Mouse (Mus musculus) midbrain, embryonic 16.5 days (tissue): ENCODE results near the gene Fcgrt. TPM values are rescaled to one million over a fixed set of nuclear protein-coding genes. Genes with fewer than 3 reads are reported as not detected.

Source experiments
- ATAC-seq: fragments of 200-750 bp; cut with Nextera tagmentation; 2 replicates; pipeline ENCODE4 v1.8.0; 2017; ENCODE audit warnings: moderate TSS enrichment
- H3K27ac ChIP-seq: fragments of 300-500 bp; sonication (generic); 2 replicates; pipeline ENCODE4 v1.5.1; 2014; ENCODE audit warnings: mild to moderate bottlenecking, low read length, mixed read lengths
- H3K27me3 ChIP-seq: fragments of 300-500 bp; sonication (generic); 2 replicates; pipeline ENCODE4 v1.6.1; 2014; ENCODE audit warnings: low read depth, low read length, mixed read lengths; ENCODE audit not compliant: control insufficient read depth, insufficient read depth
- H3K36me3 ChIP-seq: fragments of 300-500 bp; sonication (generic); 2 replicates; pipeline ENCODE4 v1.6.1; 2014; ENCODE audit warnings: mild to moderate bottlenecking, low read length, moderate library complexity, mixed read lengths; ENCODE audit not compliant: control insufficient read depth, insufficient read depth
- H3K4me1 ChIP-seq: fragments of 300-500 bp; sonication (generic); 2 replicates; pipeline ENCODE4 v1.6.1; 2014; ENCODE audit warnings: mild to moderate bottlenecking, low read length, mixed read lengths; ENCODE audit not compliant: control insufficient read depth, insufficient read depth
- H3K4me2 ChIP-seq: fragments of 300-500 bp; sonication (generic); 2 replicates; pipeline ENCODE4 v1.6.1; 2014; ENCODE audit warnings: mild to moderate bottlenecking, low read length, mixed read lengths
- H3K4me3 ChIP-seq: fragments of 300-500 bp; sonication (generic); 2 replicates; pipeline ENCODE4 v1.5.1; 2014; ENCODE audit warnings: low read depth, mild to moderate bottlenecking, low read length, moderate library complexity, mixed read lengths
- H3K9ac ChIP-seq: fragments of 300-500 bp; sonication (generic); 2 replicates; pipeline ENCODE4 v1.6.1; 2014; ENCODE audit warnings: low read depth, low read length, mixed read lengths
- H3K9me3 ChIP-seq: fragments of 300-500 bp; sonication (generic); replicated peaks from 2 replicates; pipeline ENCODE4 v1.6.1; 2014; ENCODE audit warnings: mild to moderate bottlenecking, low read length, mixed read lengths; ENCODE audit not compliant: control insufficient read depth, poor library complexity, severe bottlenecking
- WGBS: fragments of 180-500 bp; shearing (Covaris S2); extraction: QIAGEN DNeasy Blood & Tissue Kit; methylation state at CpG from one replicate; pipeline ENCODE4 v1.1.7; 2014; 5-methylcytosine and 5-hydroxymethylcytosine counted together
- polyA plus RNA-seq: library from polyadenylated mRNA; unstranded; fragments of >200 nt; fragmentation: Nextera tagmentation; extraction: Ambion mirVana; gene quantifications from 2 replicates; pipeline ENCODE4 v1.2.1, GENCODE M21; 2015

Gene Fcgrt
- polyA plus RNA-seq, 1 experiment from 2014 or later = 27.9 TPM

GRCm38 (mm10) chr7:45134544-45135026 is 30.9 kb upstream of the Fcgrt start:
- Histone ChIP-seq H3K4me3 (no peak overlapping the region), H3K36me3 (no peaks in the 10 kb centered on the region), H3K27ac (no peak overlapping the region), H3K4me1 (peaks cover 6% of the 10 kb centered on the region), H3K4me2 (no peak overlapping the region), H3K27me3 (peaks cover 14% of the 10 kb centered on the region), H3K9me3 (no peaks in the 10 kb centered on the region; the same call in 1 of the 2 replicates), H3K9ac (no peak overlapping the region)
- 5% methylated on average over 12 of the region's 12 CpGs for WGBS
- ATAC-seq = no peak

GRCm38 (mm10) chr7:45133446-45134159 is 30.0 kb upstream of the Fcgrt start:
- Histone ChIP-seq H3K9me3 (no peaks in the 10 kb centered on the region; the same call in 1 of the 2 replicates), H3K27ac (no peak overlapping the region), H3K36me3 (no peaks in the 10 kb centered on the region), H3K4me3 (no peak overlapping the region), H3K27me3 (peaks cover 14% of the 10 kb centered on the region), H3K9ac (no peak overlapping the region), H3K4me1 (peaks cover 10% of the 10 kb centered on the region), H3K4me2 (no peak overlapping the region)
- ATAC-seq = no peak
- WGBS = 74% methylated on average over 8 of the region's 8 CpGs

- ATAC-seq = no peak
- peaks cover 19% of the 10 kb centered on the region for H3K4me1 ChIP-seq
- no peak overlapping the region for H3K4me3 ChIP-seq
- WGBS = 76% methylated on average over 11 of the region's 11 CpGs
- no peak overlapping the region for H3K9ac ChIP-seq
- H3K36me3 ChIP-seq = peaks cover under 1% of the 10 kb centered on the region; the same call in 1 of the 2 replicates
- no peaks in the 10 kb centered on the region; the same call in 1 of the 2 replicates for H3K9me3 ChIP-seq
- no peak overlapping the region for H3K4me2 ChIP-seq
- no peak overlapping the region for H3K27ac ChIP-seq
- peaks cover 7% of the 10 kb centered on the region for H3K27me3 ChIP-seq
These were observed 28.2 kb upstream of the Fcgrt start for GRCm38 (mm10) chr7:45131850-45132249.

GRCm38 (mm10) chr7:45129776-45130512 is 26.3 kb upstream of the Fcgrt start:
- H3K27me3 ChIP-seq = no peaks in the 10 kb centered on the region
- peaks cover 18% of the 10 kb centered on the region for H3K36me3 ChIP-seq
- H3K9me3 ChIP-seq = no peaks in the 10 kb centered on the region; the same call in 1 of the 2 replicates
- WGBS = 55% methylated on average over 15 of the region's 15 CpGs
- H3K27ac ChIP-seq = peak overlapping the region; percentile 91
- H3K9ac ChIP-seq = peak overlapping the region; percentile 67; the same call in 1 of the 2 replicates
- peak overlapping the region; percentile 48 for H3K4me3 ChIP-seq
- peak overlapping the region; percentile 78 for H3K4me2 ChIP-seq
- H3K4me1 ChIP-seq = peaks cover 26% of the 10 kb centered on the region
- no peak for ATAC-seq

GRCm38 (mm10) chr7:45129318-45129717 is 25.7 kb upstream of the Fcgrt start:
- peaks cover 18% of the 10 kb centered on the region for H3K36me3 ChIP-seq
- no peaks in the 10 kb centered on the region for H3K27me3 ChIP-seq
- H3K27ac ChIP-seq = peak overlapping the region; percentile 91
- H3K4me3 ChIP-seq = peak overlapping the region; percentile 48
- ATAC-seq = no peak
- WGBS = under 1% methylated on average over 17 of the region's 17 CpGs
- peaks cover 31% of the 10 kb centered on the region for H3K4me1 ChIP-seq
- no peaks in the 10 kb centered on the region; the same call in 1 of the 2 replicates for H3K9me3 ChIP-seq
- peak overlapping the region; percentile 67 for H3K9ac ChIP-seq
- H3K4me2 ChIP-seq = peak overlapping the region; percentile 78

GRCm38 (mm10) chr7:45128624-45129246 is 25.1 kb upstream of the Fcgrt start, which contains the start of gene Rpl13a:
Gene Rpl13a, minus strand, starts transcription at chr7:45128761.
- H3K4me3 ChIP-seq = peak within 1 kb of the TSS; percentile 87
- peaks cover 31% of the 10 kb centered on the region for H3K4me1 ChIP-seq
- no peaks in the 10 kb centered on the region; the same call in 1 of the 2 replicates for H3K9me3 ChIP-seq
- H3K9ac ChIP-seq = peak within 1 kb of the TSS; percentile 96
- peak within 1 kb of the TSS; percentile 78 for H3K4me2 ChIP-seq
- peaks cover 18% of the 10 kb centered on the region for H3K36me3 ChIP-seq
- H3K27me3 ChIP-seq = no peaks in the 10 kb centered on the region
- peak; percentile 95 for ATAC-seq
- WGBS = under 1% methylated on average over 48 of the region's 48 CpGs
- H3K27ac ChIP-seq = peak within 1 kb of the TSS; percentile 91

- ATAC-seq = no peak
- Histone ChIP-seq H3K4me1 (peaks cover 38% of the 10 kb centered on the region), H3K36me3 (peaks cover 20% of the 10 kb centered on the region), H3K27me3 (no peaks in the 10 kb centered on the region), H3K4me2 (peak overlapping the region; percentile 71), H3K4me3 (peak overlapping the region; percentile 87), H3K9me3 (no peaks in the 10 kb centered on the region), H3K9ac (peak overlapping the region; percentile 96), H3K27ac (peak overlapping the region; percentile 90)
- WGBS = under 1% methylated on average over 6 of the region's 6 CpGs
These were observed 24.1 kb upstream of the Fcgrt start for GRCm38 (mm10) chr7:45127700-45128224.

- no peaks in the 10 kb centered on the region for H3K27me3 ChIP-seq
- H3K36me3 ChIP-seq = peaks cover 25% of the 10 kb centered on the region
- peak overlapping the region; percentile 87 for H3K4me3 ChIP-seq
- peak overlapping the region; percentile 96 for H3K9ac ChIP-seq
- 49% methylated on average over 21 of the region's 21 CpGs for WGBS
- peak overlapping the region; percentile 71 for H3K4me2 ChIP-seq
- H3K9me3 ChIP-seq = no peaks in the 10 kb centered on the region
- ATAC-seq = no peak
- peak overlapping the region; percentile 90 for H3K27ac ChIP-seq
- peaks cover 41% of the 10 kb centered on the region for H3K4me1 ChIP-seq
These were observed 23.4 kb upstream of the Fcgrt start for GRCm38 (mm10) chr7:45126844-45127699.
